Mouse (Mus musculus): ENCODE measurements around the gene Selplg.

DNA sequence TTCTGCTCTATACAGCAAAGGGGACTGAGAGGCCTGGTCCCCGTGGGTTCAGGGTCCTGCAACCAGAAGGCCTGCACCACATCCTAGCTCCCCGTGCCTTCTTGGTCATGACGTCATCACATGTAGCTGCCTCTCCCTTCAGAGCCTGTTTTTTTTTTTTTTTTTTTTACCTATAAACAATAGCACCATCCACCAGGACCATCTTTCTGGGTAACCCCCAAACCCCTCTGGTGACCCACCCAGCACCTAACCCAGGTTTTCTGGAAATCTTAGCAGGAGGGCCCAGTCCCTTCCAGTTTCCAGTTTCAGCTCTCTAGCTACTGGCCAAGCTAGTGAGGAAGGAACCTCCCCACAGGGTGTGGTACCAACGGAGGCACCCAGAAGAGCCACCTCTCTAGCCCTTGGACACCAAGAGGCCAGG is 4.4 kb downstream of the Selplg start:
- TF ChIP-seq POLR2A (IDR thresholded peaks at IDR 0.05; ENCODE audit: low read depth, low read length) (no peak), CTCF (IDR thresholded peaks at IDR 0.05; ENCODE audit: extremely low read depth, insufficient read depth, insufficient read length, insufficient replicate concordance) (no peak)

Measured in spleen, adult 2 months (tissue).